Mouse (Mus musculus) small intestine, adult 2 months (tissue): ENCODE results near the gene Large2. TPM values are rescaled to one million over a fixed set of nuclear protein-coding genes. Genes with fewer than 3 reads are reported as not detected.
"Not testable (repeated sequence)": the region's sequence is repeated elsewhere in the genome, so short reads cannot be mapped to it uniquely, and the experiment has no call there.

Experiments
- H3K27ac ChIP-seq: fragments of 200-500 bp; 2 replicates; pipeline ENCODE4 v1.5.1; 2012; ENCODE audit warnings: low read depth, low read length, control low read depth, inconsistent platforms; ENCODE audit not compliant: insufficient read depth
- H3K27me3 ChIP-seq: fragments of 200-500 bp; 2 replicates; pipeline ENCODE4 v1.6.1; 2012; ENCODE audit warnings: mild to moderate bottlenecking, moderate library complexity, low read length, inconsistent platforms; ENCODE audit not compliant: control insufficient read depth, insufficient read depth
- H3K36me3 ChIP-seq: fragments of 200-500 bp; 2 replicates; pipeline ENCODE4 v1.6.1; 2012; ENCODE audit warnings: mild to moderate bottlenecking, low read length, control low read depth, inconsistent platforms; ENCODE audit not compliant: control insufficient read depth, insufficient read depth
- H3K4me1 ChIP-seq: fragments of 200-500 bp; 2 replicates; pipeline ENCODE4 v1.6.1; 2012; ENCODE audit warnings: low read length, inconsistent platforms, mixed read lengths; ENCODE audit not compliant: control insufficient read depth, insufficient read depth, insufficient read length
- H3K4me3 ChIP-seq: fragments of 200-500 bp; 2 replicates; pipeline ENCODE4 v1.5.1; 2012; ENCODE audit warnings: low read depth, mild to moderate bottlenecking, control low read depth, inconsistent platforms, low read length, moderate library complexity
- CTCF ChIP-seq: fragments of 200-500 bp; IDR thresholded peaks from 2 replicates; pipeline ENCODE4 v1.5.1; 2012; ENCODE audit warnings: low read depth, mild to moderate bottlenecking, control low read depth, inconsistent platforms, low read length, moderate library complexity, mixed read lengths; ENCODE audit not compliant: insufficient replicate concordance, insufficient read length; ENCODE audit errors: extremely low read depth
- POLR2A ChIP-seq: fragments of 200-500 bp; IDR thresholded peaks from 2 replicates; pipeline ENCODE4 v1.6.1; 2012; ENCODE audit warnings: low read depth, mild to moderate bottlenecking, control low read depth, inconsistent platforms, low read length, moderate library complexity
- WGBS: fragments of 180-500 bp; shearing (Covaris S2); methylation state at CpG from one replicate; pipeline ENCODE4 v1.1.7; 2018; 5-methylcytosine and 5-hydroxymethylcytosine counted together
- polyA plus RNA-seq: library from polyadenylated mRNA; depleted of rRNA; stranded (reverse); fragments of >200 nt; gene quantifications from 2 replicates; pipeline ENCODE4 v1.2.3, GENCODE M21; 2012

Gene Large2
- polyA plus RNA-seq, 1 experiment = 12.3 TPM

DNA sequence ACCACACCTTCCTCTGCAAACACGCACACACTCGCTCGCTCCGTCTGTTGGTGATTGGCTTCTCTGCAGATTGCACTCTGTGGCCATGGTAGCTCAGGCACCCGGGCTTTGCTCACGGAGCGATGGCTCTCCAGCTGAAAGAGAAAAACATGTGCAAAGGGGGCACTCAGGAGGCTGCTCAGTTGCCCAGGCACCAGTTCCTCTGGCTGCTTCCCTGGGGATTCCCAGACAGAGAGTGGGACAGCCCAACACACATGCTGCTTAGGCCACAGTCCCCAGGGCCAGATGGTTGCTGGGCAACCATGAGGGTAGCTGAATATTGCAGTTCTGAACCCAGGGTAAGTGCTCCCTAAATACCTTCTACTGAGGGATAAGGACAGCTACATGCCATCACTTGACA lies 31.0 kb upstream of the Large2 start:
- 91% methylated on average over 7 of the region's 7 CpGs for WGBS
- H3K4me1 ChIP-seq = peaks cover 5% of the 10 kb centered on the region; the same call in 1 of the 2 replicates
- peaks cover 27% of the 10 kb centered on the region for H3K36me3 ChIP-seq
- peaks cover 7% of the 10 kb centered on the region for H3K27me3 ChIP-seq
- H3K27ac ChIP-seq = no peak overlapping the region
- no peak overlapping the region for H3K4me3 ChIP-seq
- no peak for TF ChIP-seq CTCF
- TF ChIP-seq POLR2A = no peak

DNA sequence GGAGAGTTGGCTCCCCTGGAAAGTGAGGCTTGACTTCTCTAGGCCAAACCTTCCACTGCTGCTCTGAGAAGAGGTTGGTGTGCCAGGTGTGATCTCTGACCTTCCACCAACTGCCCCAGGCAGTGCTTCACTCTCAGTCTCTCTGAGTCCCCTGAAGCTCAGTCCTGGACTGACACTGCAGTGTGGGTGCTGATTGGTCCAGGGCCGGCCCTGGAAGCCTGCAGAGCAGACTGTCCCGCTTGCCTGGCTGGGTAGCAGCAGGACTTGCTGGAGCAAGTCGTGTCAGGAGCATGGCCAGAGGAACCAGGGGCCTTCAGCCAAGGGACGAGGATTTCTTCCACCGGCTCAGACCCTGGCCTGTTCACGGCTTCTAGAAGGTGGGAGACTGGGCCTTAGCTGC lies 30.1 kb upstream of the Large2 start:
- WGBS = 88% methylated on average over 6 of the region's 6 CpGs
- Histone ChIP-seq H3K36me3 (peaks cover 20% of the 10 kb centered on the region), H3K4me1 (peaks cover 6% of the 10 kb centered on the region; the same call in 1 of the 2 replicates), H3K4me3 (no peak overlapping the region), H3K27ac (no peak overlapping the region), H3K27me3 (peaks cover 10% of the 10 kb centered on the region)
- no peak for TF ChIP-seq POLR2A

DNA sequence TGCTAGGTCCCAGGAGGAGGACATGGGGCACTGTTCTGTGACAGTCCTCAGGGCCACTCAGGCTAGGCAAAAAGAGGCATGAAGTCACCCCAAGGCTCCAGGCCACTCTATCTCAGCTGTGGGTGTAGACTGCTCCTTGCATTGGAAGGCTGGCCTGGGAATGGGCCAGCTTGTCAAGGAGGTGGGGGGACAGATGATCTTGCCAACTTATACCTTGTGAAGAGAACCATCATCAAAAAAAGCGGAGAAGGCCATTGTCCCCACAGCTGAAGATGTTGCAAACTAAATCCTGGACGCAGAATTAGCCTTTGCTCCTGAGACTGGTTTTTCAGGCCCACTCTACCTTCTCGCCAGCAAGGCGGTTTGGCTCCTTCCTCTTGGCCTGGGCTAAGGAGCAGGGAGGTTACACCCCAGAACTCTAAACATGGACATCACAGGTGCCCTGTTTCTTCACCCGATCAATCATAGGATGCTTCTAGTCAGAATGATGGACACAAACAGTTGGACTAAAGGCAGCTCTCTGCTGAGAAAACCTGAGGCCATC lies 29.2 kb upstream of the Large2 start:
- TF ChIP-seq POLR2A (no peak), CTCF (no peak)
- Histone ChIP-seq H3K27me3 (peaks cover 10% of the 10 kb centered on the region), H3K4me3 (no peak overlapping the region), H3K27ac (no peak overlapping the region), H3K36me3 (peaks cover 12% of the 10 kb centered on the region), H3K4me1 (peaks cover 6% of the 10 kb centered on the region; the same call in 1 of the 2 replicates)
- WGBS = 93% methylated on average over 5 of the region's 5 CpGs

DNA sequence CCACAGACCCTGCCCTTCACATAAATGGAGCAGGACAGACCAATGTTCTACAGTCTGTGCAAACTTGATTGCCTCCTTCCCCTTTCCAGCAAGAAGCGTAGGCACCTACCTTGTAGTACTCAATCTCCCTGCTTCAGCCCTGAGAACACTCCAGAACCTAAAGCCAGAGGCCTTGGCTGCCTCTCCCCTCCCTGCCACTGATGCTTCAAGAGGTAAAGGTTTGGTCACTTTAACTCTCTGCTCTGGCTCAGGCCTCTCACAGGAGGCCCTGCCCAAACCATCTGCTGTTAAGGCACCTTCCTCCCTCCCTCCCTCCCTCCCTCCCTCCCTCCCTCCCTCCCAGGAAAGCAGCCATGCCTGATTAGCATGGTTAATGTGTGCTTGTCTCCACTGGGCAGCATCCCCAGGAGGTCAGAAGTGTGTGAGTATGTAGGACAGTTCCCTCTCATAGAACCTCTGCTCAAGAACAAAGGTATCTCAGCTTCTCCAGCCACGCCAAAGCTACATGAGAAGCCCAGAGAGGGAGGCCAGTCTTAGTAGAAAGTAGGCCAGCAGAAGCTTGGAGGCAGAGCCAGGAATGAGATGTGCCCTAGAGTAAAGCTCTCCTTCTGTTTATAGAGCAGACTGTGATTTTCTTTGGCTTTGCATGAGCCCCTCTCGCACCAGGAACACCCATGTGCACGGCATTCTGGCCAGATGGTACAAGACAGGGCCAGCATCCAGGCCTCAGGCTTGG lies 28.1 kb upstream of the Large2 start:
- Histone ChIP-seq H3K27me3 (peaks cover 10% of the 10 kb centered on the region), H3K4me3 (no peak overlapping the region), H3K27ac (no peak overlapping the region), H3K36me3 (peaks cover 5% of the 10 kb centered on the region), H3K4me1 (peaks cover 6% of the 10 kb centered on the region; the same call in 1 of the 2 replicates)
- 81% methylated on average over 4 of the region's 4 CpGs for WGBS
- TF ChIP-seq CTCF = no peak

DNA sequence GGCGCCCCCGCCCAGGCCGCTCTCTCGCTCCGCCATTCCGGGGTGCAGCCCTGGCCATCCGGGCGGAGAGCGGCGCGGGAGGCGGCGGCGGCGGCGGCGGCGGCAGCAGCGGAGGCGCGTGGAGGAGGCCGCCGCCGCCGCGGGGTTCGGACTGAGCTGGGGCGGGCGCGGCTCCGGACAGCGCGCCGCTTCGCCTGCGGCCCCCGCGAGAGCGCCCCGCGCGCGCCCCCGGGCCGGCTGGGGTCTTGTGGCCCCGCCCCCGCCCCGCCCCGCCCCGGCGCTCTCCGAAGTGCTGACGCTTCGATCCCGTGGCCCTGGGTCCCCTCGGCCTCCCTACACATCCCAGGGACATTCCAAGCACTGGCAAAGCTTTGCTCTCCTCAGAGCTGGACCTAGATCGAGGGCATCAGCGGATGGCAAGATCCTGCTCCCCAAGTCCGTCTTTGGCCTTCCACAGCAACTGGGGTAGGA lies 26.5 kb upstream of the Large2 start, which contains the start of gene Mapk8ip1:
Mapk8ip1 (minus strand) TSS at position 173 of the 471 bp plus-strand sequence.
- TF ChIP-seq CTCF (no peak), POLR2A (no peak)
- peaks cover 3% of the 10 kb centered on the region for H3K36me3 ChIP-seq
- WGBS = 4% methylated on average over 59 of the region's 59 CpGs
- peaks cover 10% of the 10 kb centered on the region for H3K27me3 ChIP-seq
- H3K4me1 ChIP-seq = peaks cover 6% of the 10 kb centered on the region; the same call in 1 of the 2 replicates
- peak within 1 kb of the TSS; percentile 54 for H3K4me3 ChIP-seq
- H3K27ac ChIP-seq = no peak within 1 kb of the TSS

DNA sequence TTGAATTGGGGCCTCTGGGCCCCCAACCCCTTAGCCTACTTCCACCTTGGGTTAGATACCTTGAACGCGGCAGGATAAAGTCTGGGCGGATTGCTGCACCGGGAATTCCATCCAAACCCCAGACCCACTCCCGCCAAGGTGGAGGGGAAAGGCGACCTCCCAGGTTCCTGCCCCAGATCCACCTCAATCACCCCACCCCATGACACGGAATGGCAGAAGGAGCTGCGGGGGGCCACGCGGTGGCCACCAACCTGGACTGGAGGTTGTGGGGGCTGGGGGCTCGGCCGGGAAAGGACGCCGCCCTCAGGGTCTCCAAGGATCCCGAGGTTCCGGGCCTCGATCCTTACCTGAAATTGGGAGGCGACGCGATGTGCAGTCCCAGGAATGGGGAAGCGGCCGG lies 26.0 kb upstream of the Large2 start:
- TF ChIP-seq POLR2A (no peak), CTCF (no peak)
- WGBS = 10% methylated on average over 22 of the region's 22 CpGs
- Histone ChIP-seq H3K4me3 (peak overlapping the region; percentile 54), H3K36me3 (peaks cover 3% of the 10 kb centered on the region), H3K27me3 (peaks cover 10% of the 10 kb centered on the region), H3K27ac (no peak overlapping the region), H3K4me1 (peaks cover 6% of the 10 kb centered on the region; the same call in 1 of the 2 replicates)

DNA sequence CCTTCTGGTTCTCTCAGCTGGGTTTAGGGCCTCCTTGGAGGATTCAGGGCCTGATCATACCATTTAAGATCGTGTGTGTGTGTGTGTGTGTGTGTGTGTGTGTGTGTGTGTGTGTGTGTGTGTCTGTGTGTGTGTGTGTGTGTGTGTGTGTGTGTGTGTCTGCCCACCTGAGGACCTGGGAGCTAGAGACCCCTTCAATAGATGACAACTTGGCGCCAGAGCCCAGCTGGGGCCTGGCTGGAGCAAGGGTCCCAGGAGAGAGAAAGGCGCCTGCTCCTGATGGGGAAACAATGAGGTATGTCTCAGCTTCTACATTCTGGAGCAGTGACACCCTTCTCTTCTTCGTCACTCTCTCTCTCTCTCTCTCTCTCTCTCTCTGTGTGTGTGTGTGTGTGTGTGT lies 25.2 kb upstream of the Large2 start:
- not testable (repeated sequence) for H3K4me3 ChIP-seq, H3K27me3 ChIP-seq, H3K27ac ChIP-seq, H3K36me3 ChIP-seq, H3K4me1 ChIP-seq
- 73% methylated on average over 4 of the region's 4 CpGs for WGBS
